Mouse (Mus musculus) G1E (cell line): ENCODE measurements around the gene D430041D05Rik.

ENCODE experiments used
- CTCF ChIP-seq: IDR thresholded peaks from 2 replicates; pipeline ENCODE4 v1.5.1; 2012; ENCODE audit warnings: low read depth, low read length, inconsistent platforms, mixed read lengths
- GATA1 ChIP-seq: IDR thresholded peaks from 2 replicates; pipeline ENCODE4 v1.6.1; 2012; ENCODE audit warnings: borderline replicate concordance, low read length, inconsistent platforms, mixed read lengths

GRCm38 (mm10) chr2:104249856-104250255 lies 161.0 kb downstream of the D430041D05Rik start:
- no peak for TF ChIP-seq GATA1
- TF ChIP-seq CTCF: no peak
